Mouse (Mus musculus): ENCODE results near the gene Rcn2.

- no peak for TF ChIP-seq CTCF (IDR thresholded peaks at IDR 0.05; ENCODE audit: low read depth)
- no peak for TF ChIP-seq EP300 (IDR thresholded peaks at IDR 0.05; ENCODE audit: low read depth)
These were observed 44.9 kb downstream of the Rcn2 start for GRCm38 (mm10) chr9:56086524-56086923.
